Comparison of ENCODE assay signal across 12 mouse cellular contexts in the genomic region with DNA sequence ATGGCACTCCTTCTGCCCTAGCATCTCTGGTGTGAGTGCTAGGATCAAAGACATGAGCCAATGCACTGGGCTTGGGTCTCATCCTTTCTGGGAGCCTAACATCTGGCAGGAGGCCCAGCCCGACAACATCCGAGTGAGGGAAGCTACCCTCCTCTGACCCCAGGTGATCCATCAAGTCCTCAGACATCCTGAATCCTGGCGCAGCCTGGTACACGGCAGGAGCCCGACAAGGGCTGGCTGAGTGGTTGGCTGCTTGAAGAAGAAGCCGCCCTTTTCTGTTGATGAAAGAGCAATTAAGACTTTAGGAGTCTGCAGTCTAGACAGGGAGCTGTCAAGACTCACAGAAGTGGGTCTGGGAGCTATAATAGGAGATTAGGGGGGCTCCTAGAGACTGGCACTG.
A peak's percentile ranks its signal among the peaks of the same experiment; 100 is the strongest.
DNase-seq lines count a peak whose midpoint lies in the region; ATAC-seq lines count a peak whose summit lies in the region.
"Had no signal": no experiment of that assay in that cellular context is flagged by ENCODE, and none has a peak within 500 bp of the region (broad histone marks: within the 10 kb centered on the region; RNA-seq: fewer than 3 reads in every experiment).

No protein-coding gene starts in this region.

- H3K4me2 ChIP-seq in forebrain, embryonic 11.5 days (ENCODE audit: low read depth, low read length, severe bottlenecking): no peak overlapping the region
- H3K4me2 ChIP-seq in stomach, embryonic 16.5 days (ENCODE audit: low read depth, low read length): no peak overlapping the region

- no peak overlapping the region for H3K9ac ChIP-seq in forebrain, embryonic 11.5 days (ENCODE audit: low read length)
- no peak overlapping the region for H3K9ac ChIP-seq in stomach, embryonic 16.5 days (ENCODE audit: low read length)

- H3K4me1 ChIP-seq in forebrain, embryonic 10.5 days: peaks cover 76% of the 10 kb centered on the region
- H3K4me1 ChIP-seq in forebrain, embryonic 11.5 days (replicated peaks; ENCODE audit: control insufficient read depth, insufficient read depth, low read length): peaks cover 32% of the 10 kb centered on the region
- peaks cover 86% of the 10 kb centered on the region for H3K4me1 ChIP-seq in midbrain, embryonic 10.5 days
- peaks cover 15% of the 10 kb centered on the region for H3K4me1 ChIP-seq in stomach, embryonic 16.5 days (ENCODE audit: control insufficient read depth, insufficient read depth, low read length)

- H3K27ac ChIP-seq in forebrain, embryonic 10.5 days: peak overlapping the region; percentile 91
- no peak overlapping the region for H3K27ac ChIP-seq in forebrain, embryonic 11.5 days (ENCODE audit: low read depth, low read length)
- H3K27ac ChIP-seq in midbrain, embryonic 10.5 days (replicated peaks): peak overlapping the region; percentile 94
- no peak overlapping the region for H3K27ac ChIP-seq in stomach, embryonic 16.5 days (ENCODE audit: low read length)

- no peak for DNase-seq in forebrain, embryonic 10.5 days (ENCODE audit: extremely low spot score, low spot score)
- no peak for DNase-seq in forebrain, embryonic 11.5 days (ENCODE audit: low spot score)
- DNase-seq in ovary, postnatal 36 days (ENCODE audit: low spot score): peak; percentile 10
- DNase-seq in ovary, postnatal 14 days (ENCODE audit: low spot score): no peak
- no peak for DNase-seq in midbrain, embryonic 10.5 days (ENCODE audit: low spot score)
- DNase-seq in left cerebral cortex, adult 18-20 months (ENCODE audit: low spot score in 2 of 2): no peak
- DNase-seq in lung, postnatal 4 days: no peak
- DNase-seq: adrenal gland, postnatal 25 days; cerebellum, adult 8-10 months; gastrocnemius, postnatal 10 days; lung, postnatal 10 days had no signal

- WGBS in forebrain, embryonic 10.5 days: 68% methylated on average over 6 of the region's 6 CpGs
- 64% methylated on average over 6 of the region's 6 CpGs for WGBS in forebrain, embryonic 11.5 days
- 56% methylated on average over 6 of the region's 6 CpGs for WGBS in midbrain, embryonic 10.5 days
- 21% methylated on average over 6 of the region's 6 CpGs for WGBS in stomach, embryonic 16.5 days

- no peaks in the 10 kb centered on the region for H3K36me3 ChIP-seq in forebrain, embryonic 10.5 days (replicated peaks)
- no peaks in the 10 kb centered on the region for H3K36me3 ChIP-seq in forebrain, embryonic 11.5 days (ENCODE audit: control insufficient read depth, insufficient read depth, low read length)
- no peaks in the 10 kb centered on the region for H3K36me3 ChIP-seq in midbrain, embryonic 10.5 days
- H3K36me3 ChIP-seq in stomach, embryonic 16.5 days (ENCODE audit: control insufficient read depth, insufficient read depth, low read length): no peaks in the 10 kb centered on the region

- no peaks in the 10 kb centered on the region for H3K27me3 ChIP-seq in forebrain, embryonic 10.5 days (ENCODE audit: poor library complexity, severe bottlenecking)
- H3K27me3 ChIP-seq in forebrain, embryonic 11.5 days (ENCODE audit: control insufficient read depth, insufficient read depth, low read length): no peaks in the 10 kb centered on the region
- no peaks in the 10 kb centered on the region for H3K27me3 ChIP-seq in midbrain, embryonic 10.5 days (ENCODE audit: low read depth, poor library complexity, severe bottlenecking)
- H3K27me3 ChIP-seq in stomach, embryonic 16.5 days (ENCODE audit: control insufficient read depth, insufficient read depth, low read length): no peaks in the 10 kb centered on the region

- H3K4me3 ChIP-seq in forebrain, embryonic 10.5 days: no peak overlapping the region
- no peak overlapping the region for H3K4me3 ChIP-seq in forebrain, embryonic 11.5 days (ENCODE audit: low read depth, low read length)
- H3K4me3 ChIP-seq in midbrain, embryonic 10.5 days: no peak overlapping the region
- no peak overlapping the region for H3K4me3 ChIP-seq in stomach, embryonic 16.5 days (replicated peaks; ENCODE audit: low read length)

- H3K9me3 ChIP-seq in forebrain, embryonic 10.5 days: no peaks in the 10 kb centered on the region
- no peaks in the 10 kb centered on the region for H3K9me3 ChIP-seq in forebrain, embryonic 11.5 days (ENCODE audit: control insufficient read depth, low read length)
- no peaks in the 10 kb centered on the region for H3K9me3 ChIP-seq in midbrain, embryonic 10.5 days (replicated peaks)
- H3K9me3 ChIP-seq in stomach, embryonic 16.5 days (replicated peaks; ENCODE audit: control insufficient read depth, low read length): no peaks in the 10 kb centered on the region

- ATAC-seq in forebrain, embryonic 11.5 days (replicated peaks; ENCODE audit: low FRiP score): no peak
- 0 out of 2 replicates have a peak, but pooled peaks have one; percentile 7 for ATAC-seq in stomach, embryonic 16.5 days (ENCODE audit: insufficient read depth, low FRiP score)

Comparison
In these comparisons a context has a peak if more than half of its experiments do, and no peak if none do; other contexts are left out.
1. H3K27ac ChIP-seq: peak in forebrain, embryonic 10.5 days (single experiment) and midbrain, embryonic 10.5 days (single experiment); none in forebrain, embryonic 11.5 days (single experiment) and stomach, embryonic 16.5 days (single experiment).